32 mouse cellular contexts compared by ENCODE assay signal in genomic region chr6:127657152-127657551, GRCm38 (mm10).
DNase-seq lines count a peak whose midpoint lies in the region; ATAC-seq and TF ChIP-seq lines count a peak whose summit lies in the region.
"Had no signal": no experiment of that assay in that cellular context is flagged by ENCODE, and none has a peak within 500 bp of the region (broad histone marks: within the 10 kb centered on the region; RNA-seq: fewer than 3 reads in every experiment).

No protein-coding gene starts in this region.

- no peaks in the 10 kb centered on the region for H3K27me3 ChIP-seq in lung, postnatal 0 days (replicated peaks; ENCODE audit: insufficient read depth, low read length)
- H3K27me3 ChIP-seq: embryonic facial prominence, embryonic 12.5 days; forebrain, embryonic 15.5 days; intestine, embryonic 15.5 days; limb, embryonic 15.5 days; liver, embryonic 13.5 days; midbrain, embryonic 15.5 days; neural tube, embryonic 15.5 days had no signal

- TF ChIP-seq CTCF in lung, postnatal 0 days (IDR thresholded peaks at IDR 0.05) = no peak

- H3K27ac ChIP-seq in lung, postnatal 0 days (ENCODE audit: low read length) = no peak overlapping the region
- H3K27ac ChIP-seq: embryonic facial prominence, embryonic 12.5 days; forebrain, embryonic 10.5 days; forebrain, embryonic 15.5 days; hindbrain, embryonic 10.5 days; intestine, embryonic 15.5 days; limb, embryonic 10.5 days; limb, embryonic 15.5 days; liver, embryonic 13.5 days; macrophage; midbrain, embryonic 10.5 days; midbrain, embryonic 15.5 days; neural tube, embryonic 15.5 days had no signal

- no peaks in the 10 kb centered on the region for H3K36me3 ChIP-seq in lung, postnatal 0 days (ENCODE audit: insufficient read depth, low read length)
- H3K36me3 ChIP-seq: forebrain, embryonic 10.5 days; forebrain, embryonic 15.5 days; G1E; hindbrain, embryonic 10.5 days; intestine, embryonic 15.5 days; limb, embryonic 10.5 days; limb, embryonic 15.5 days; liver, embryonic 13.5 days; midbrain, embryonic 10.5 days; midbrain, embryonic 15.5 days; neural tube, embryonic 15.5 days had no signal

- DNase-seq in adrenal gland, postnatal 25 days = peak; percentile 9
- no peak for DNase-seq in adrenal gland, postnatal 10 days
- peak; percentile 60 for DNase-seq in right cerebral cortex, adult 18-20 months
- DNase-seq in right cerebral cortex, postnatal 25 days = no peak
- DNase-seq in NIH3T3 (ENCODE audit: low read depth) (peak; percentile 80), MN1 (ENCODE audit: low spot score) (no peak)
- no peak for DNase-seq in lung, postnatal 0 days (ENCODE audit: low spot score)
- DNase-seq: cerebellum, adult 9-11 months; embryo, embryonic 11 days; gastrocnemius, postnatal 10 days; heart, postnatal 14 days; kidney, adult 2 months; kidney, postnatal 36 days; liver, embryonic 13.5 days; lung, adult 18-20 months; lung, postnatal 10 days; retina, postnatal 1 day; thymus, adult 2 months; thymus, postnatal 36 days had no signal

- H3K9me3 ChIP-seq in lung, postnatal 0 days (ENCODE audit: low read length) = no peaks in the 10 kb centered on the region
- H3K9me3 ChIP-seq: embryonic facial prominence, embryonic 12.5 days; forebrain, embryonic 15.5 days; intestine, embryonic 15.5 days; limb, embryonic 10.5 days; limb, embryonic 15.5 days; liver, embryonic 13.5 days; midbrain, embryonic 15.5 days had no signal

- 89% methylated on average over 11 of the region's 11 CpGs for WGBS in lung, postnatal 0 days

- no peak overlapping the region for H3K9ac ChIP-seq in lung, postnatal 0 days (replicated peaks; ENCODE audit: low read depth)
- H3K9ac ChIP-seq: embryonic facial prominence, embryonic 12.5 days; forebrain, embryonic 15.5 days; intestine, embryonic 15.5 days; limb, embryonic 15.5 days; liver, embryonic 13.5 days; midbrain, embryonic 15.5 days; neural tube, embryonic 15.5 days had no signal

- H3K4me3 ChIP-seq in lung, postnatal 0 days (ENCODE audit: low read depth, low read length) = no peak overlapping the region
- H3K4me3 ChIP-seq: embryonic facial prominence, embryonic 12.5 days; forebrain, embryonic 10.5 days; forebrain, embryonic 15.5 days; hindbrain, embryonic 10.5 days; intestine, embryonic 15.5 days; limb, embryonic 10.5 days; limb, embryonic 15.5 days; liver, embryonic 13.5 days; midbrain, embryonic 10.5 days; midbrain, embryonic 15.5 days; neural tube, embryonic 15.5 days had no signal

- no peaks in the 10 kb centered on the region for H3K4me1 ChIP-seq in lung, postnatal 0 days (ENCODE audit: insufficient read depth, low read depth, low read length)
- H3K4me1 ChIP-seq: embryonic facial prominence, embryonic 12.5 days; hindbrain, embryonic 10.5 days; intestine, embryonic 15.5 days; liver, embryonic 13.5 days; midbrain, embryonic 15.5 days; neural tube, embryonic 15.5 days had no signal

- no peak for TF ChIP-seq EP300 in lung, postnatal 0 days (IDR thresholded peaks at IDR 0.05)

- no peak for ATAC-seq in lung, postnatal 0 days
- ATAC-seq: forebrain, embryonic 15.5 days; hindbrain, embryonic 16.5 days; intestine, embryonic 15.5 days; midbrain, embryonic 15.5 days had no signal

- H3K4me2 ChIP-seq in lung, postnatal 0 days (replicated peaks; ENCODE audit: low read depth, low read length) = no peak overlapping the region
- H3K4me2 ChIP-seq: embryonic facial prominence, embryonic 12.5 days; forebrain, embryonic 15.5 days; intestine, embryonic 15.5 days; limb, embryonic 15.5 days; liver, embryonic 13.5 days; midbrain, embryonic 15.5 days; neural tube, embryonic 15.5 days had no signal

Comparison
In these comparisons a context has a peak if more than half of its experiments do, and no peak if none do; other contexts are left out.
1. DNase-seq: peak in adrenal gland, postnatal 25 days (single experiment), right cerebral cortex, adult 18-20 months (single experiment) and NIH3T3 (single experiment); none in adrenal gland, postnatal 10 days (single experiment), right cerebral cortex, postnatal 25 days (single experiment), MN1 (single experiment) and lung, postnatal 0 days (single experiment).